Mouse (Mus musculus) G1E-ER4 (cell line): ENCODE results near the gene Prkcz. TPM values are rescaled to one million over a fixed set of nuclear protein-coding genes. Genes with fewer than 3 reads are reported as not detected.

Source experiments
- GATA1 ChIP-seq: IDR thresholded peaks from one replicate; pipeline ENCODE4 v1.8.0; 2012; ENCODE audit warnings: low read length, inconsistent platforms
- polyA plus RNA-seq: library from polyadenylated mRNA; stranded (reverse); fragments of >175 nt; gene quantifications from 2 replicates; pipeline ENCODE4 v1.2.3, GENCODE M21; 2012

The Prkcz gene
- polyA plus RNA-seq, 1 experiment, result not detected

DNA sequence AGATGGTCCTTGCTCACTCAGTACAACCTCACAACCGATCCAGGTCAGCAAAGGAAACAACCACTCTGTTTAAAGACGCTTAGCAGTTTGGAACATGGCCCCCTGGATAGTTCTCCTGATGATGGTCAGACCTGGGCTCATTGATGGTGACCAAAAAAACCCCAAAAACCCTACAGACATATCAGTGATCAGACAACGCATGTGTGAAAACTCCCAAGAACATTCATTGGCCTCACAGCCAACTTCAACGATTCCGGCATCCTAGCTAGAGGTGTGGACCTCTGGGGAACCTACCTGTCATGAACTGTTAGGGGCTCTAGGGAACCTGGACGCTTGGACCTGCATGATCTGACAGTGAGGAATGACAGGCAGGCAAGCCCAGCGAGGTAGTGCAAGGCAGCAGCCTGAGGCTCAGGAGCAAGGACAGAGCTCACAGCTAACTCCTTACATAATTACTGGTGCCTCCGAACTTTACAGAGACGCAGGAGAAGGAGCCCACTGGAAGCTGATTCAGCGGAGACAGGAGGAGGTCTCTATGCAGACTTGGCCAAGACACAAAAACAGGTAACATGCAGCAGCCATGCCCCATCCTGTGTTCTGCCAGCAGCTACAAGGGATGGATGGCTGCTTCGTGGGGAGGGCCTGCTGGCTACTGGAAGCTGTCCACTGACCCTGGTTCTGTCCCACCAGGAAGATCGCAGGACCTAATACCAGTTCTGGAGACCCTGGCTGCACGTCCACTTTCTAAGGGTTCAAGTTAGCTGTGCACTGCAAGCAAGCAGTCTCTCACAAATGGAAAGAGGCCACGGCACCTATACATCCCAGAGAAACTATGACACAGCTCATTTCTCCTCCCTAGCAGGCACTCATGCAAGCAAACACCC lies 17.5 kb downstream of the Prkcz start:
- no peak for TF ChIP-seq GATA1

DNA sequence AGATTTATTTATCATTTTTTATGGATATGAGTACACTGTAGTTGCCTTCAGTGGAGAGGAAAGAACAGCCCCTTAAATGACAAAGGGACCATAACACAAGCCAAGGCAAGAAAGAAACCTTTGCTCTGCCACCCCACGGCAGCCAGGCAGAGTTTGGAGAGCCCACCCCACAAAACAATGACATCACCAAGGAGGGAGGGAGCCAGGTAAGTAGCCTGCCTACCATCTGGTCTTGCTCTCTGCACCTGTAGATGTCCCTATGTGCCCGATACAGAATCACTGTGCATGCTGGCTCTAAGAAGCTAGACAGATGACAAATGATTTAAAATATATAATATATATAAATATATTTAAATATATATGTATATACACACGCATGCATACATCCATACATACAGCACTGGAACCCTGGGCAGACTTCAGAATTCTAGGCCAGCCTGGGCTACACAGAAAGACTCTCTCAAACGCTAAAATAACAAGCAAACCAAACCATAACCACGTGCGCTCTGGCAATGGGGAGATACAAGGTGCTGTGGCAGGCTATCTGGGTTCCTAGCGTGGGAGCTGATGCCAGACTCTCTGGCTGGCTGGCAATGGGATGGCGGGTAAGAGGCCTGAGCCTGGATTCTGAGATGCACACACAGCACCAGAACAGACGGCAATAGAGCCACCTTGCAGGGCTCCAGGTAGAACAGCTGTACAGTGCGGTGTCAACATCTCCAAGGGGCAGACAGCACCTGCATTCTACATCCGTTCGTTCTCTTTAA lies 24.7 kb downstream of the Prkcz start:
- TF ChIP-seq GATA1, result no peak

DNA sequence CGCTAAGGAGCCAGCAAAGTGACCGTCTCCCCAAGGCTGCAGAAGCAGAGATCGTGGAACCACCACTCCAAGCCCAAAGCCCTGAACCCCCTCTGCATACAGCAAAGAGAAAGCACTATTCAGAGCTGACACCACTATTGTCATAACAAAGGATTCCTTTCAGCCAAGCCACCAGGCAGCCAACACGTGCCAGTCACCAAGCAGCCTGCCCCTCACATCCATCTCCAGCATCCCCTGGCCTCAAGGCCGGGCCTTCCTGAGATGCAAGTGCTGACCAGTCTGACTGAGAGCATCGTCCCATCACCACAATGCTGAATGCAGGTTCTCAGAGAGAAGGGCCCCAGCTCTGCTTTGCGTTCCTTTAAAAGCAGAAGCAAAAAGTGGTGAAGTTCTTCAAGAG lies 28.9 kb downstream of the Prkcz start:
- TF ChIP-seq GATA1, result no peak

DNA sequence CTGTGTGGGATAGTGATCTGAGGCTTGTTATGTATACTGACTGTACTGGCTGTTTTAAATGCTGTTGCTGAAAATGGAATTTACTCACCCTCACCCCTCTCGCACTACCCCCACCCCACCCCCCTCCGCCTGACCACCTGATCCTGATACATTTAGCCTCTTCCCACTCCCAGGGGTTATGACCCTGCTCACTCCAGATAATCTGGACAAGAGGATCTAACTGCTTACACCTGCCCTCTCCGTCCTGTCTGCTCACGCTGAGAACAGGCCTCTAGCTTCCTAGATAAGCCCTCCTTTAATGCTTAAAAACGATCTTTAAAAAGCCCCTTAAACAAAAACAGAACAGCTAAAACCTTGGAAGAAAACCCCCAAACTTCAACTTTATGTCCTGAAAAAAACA lies 35.4 kb downstream of the Prkcz start:
- TF ChIP-seq GATA1, result no peak

DNA sequence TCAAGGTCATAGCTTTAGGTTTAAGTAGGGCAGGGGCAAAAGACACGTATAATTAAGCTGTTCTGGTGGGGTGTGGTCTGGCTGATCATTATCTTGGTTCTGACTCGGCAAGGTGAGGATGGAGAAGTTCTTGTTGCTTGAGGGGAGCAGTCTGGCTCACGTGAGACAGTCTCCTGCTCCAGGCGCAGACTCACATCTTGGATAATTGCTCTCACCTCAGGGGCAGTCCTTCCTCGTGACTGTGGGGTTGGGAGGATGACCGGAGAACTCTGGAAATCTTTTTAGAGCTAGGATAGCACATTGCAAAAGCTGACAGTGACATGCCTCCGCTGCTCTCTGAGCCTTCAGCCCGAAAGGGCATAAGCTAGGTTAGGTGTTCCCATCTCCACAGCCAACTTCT lies 36.6 kb downstream of the Prkcz start:
- TF ChIP-seq GATA1, result no peak

DNA sequence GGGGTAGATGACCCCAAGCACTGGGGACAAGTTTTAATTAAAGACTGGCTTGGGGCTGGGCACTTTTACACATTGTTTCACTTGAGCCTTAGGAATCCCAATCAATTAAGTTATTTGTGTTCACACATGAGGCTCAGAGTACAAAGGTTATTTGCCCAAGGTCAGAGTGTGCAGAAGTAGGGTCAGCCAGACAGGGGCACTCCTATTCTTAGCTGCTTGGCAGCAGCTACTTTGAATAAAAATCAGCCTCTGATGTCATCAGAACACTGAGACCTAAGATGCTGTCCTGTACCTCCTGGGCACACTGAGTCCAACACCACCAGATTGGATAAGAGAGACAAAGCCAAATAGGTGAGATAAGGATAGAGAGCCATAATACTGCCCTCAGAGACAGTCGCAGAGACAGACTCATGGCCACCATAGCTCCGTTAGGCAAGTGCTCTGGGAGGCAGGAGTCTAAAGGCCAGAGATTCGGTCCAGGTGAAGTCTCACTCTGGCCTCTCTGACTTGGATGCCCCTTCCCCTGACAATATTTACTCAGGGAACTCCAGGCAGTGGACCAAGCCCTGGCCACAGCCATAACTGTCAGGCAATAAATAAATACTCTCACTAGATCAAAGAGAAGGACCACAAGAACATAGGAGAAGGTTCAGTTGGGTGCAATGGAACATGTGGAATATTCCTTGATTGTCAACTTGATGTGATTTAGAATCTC lies 37.9 kb downstream of the Prkcz start:
- TF ChIP-seq GATA1, result no peak

DNA sequence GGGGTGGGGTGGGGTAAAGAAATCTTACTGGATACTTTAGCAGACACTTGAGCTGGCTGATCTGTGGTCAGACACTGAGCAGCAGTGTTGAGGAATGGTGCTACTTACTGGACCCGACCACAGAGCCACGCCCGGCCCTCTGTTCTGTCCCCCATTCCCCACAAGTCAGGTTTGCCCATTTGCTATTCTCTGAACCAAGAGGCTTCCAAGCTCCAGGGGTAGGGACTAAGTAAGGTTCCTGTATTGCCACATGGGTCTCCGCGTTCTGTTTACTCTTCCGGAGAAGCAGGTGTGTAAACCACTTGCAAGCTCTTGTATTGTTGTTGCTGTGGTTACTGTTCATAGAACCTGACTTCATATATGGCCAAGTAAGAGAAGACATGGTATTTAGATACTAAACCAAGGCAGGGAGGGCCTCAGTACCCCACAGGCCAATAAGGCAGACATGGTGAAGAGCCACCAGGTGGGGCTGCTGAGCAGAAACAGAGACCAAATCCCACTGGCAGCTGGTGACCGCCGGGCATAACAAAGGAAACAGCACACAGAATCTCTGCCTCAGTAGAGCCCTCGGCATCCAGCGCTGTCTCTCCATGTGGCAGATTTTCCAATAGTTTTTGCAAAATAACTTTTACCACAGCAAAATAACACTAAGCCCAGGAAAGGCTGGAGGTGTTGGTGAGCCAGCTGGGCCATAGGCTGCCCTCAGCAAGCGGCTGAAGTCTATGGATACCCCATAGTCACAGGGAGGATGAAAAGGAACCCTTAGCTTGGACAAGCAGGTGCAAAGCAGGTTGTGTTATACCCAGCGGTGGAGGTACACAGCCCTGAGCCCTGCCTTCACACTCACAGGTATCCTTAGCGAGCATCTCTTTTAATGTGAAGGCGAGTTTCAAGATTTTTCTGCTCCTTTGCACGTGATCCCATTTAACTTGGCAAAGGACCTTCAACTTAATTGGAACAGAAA lies 40.6 kb downstream of the Prkcz start:
- TF ChIP-seq GATA1, result no peak

DNA sequence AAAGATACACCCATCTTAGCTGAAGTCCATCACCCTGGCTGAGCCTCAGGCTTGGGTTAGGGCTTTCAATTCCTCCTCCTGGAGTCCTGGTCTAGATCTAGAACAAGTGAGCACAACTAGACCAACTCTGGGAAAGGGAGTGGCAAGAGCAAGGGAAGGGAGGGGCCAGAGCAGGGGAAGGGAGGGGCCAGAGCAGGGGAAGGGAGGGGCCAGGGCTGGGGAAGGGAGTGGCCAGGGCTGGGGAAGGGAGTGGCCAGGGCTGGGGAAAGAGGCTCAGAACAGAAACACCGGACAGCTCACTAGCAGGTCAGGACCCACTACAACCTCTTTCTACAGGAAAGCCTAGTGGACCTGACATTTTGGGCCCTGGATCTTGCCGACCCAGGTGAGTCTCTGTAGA lies 42.9 kb downstream of the Prkcz start:
- no peak for TF ChIP-seq GATA1

DNA sequence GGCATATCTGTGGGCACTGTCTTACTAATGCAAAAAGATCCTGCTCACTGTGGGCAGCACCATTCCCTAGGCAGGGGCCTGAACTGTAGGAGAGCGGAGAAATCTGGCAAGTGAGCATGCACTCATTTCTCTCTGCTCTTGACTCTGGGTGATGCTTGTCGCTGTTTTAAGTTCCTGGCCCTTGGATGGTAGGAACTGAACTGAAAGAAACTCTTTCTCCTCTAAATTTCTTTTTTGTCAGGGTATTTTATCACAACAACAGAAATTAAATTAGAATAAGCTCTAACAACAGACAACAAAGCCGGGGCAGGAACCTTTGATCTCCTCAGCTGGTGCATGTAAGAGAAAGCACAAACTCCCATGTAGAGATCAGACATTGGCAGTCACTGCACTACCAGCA lies 46.1 kb downstream of the Prkcz start:
- no peak for TF ChIP-seq GATA1

DNA sequence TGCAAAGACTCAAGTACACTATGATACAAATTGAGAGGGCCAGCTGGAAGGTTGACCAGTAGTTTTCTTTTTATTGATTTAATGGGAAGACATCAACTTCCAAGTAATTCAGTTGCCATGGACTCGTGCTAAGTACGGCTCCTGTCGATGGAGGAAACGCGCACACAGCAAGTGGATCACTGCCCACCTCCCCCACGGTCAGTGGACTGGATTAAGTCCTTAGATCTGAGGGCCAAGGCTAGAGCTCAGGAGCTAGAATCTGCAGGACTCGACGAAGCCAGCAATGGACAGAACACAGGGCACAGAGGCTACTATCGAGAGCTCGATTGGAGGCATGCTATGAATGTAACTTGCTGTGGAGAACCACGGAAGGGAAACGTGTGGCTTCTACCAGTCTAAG lies 52.5 kb downstream of the Prkcz start:
- TF ChIP-seq GATA1, result no peak

DNA sequence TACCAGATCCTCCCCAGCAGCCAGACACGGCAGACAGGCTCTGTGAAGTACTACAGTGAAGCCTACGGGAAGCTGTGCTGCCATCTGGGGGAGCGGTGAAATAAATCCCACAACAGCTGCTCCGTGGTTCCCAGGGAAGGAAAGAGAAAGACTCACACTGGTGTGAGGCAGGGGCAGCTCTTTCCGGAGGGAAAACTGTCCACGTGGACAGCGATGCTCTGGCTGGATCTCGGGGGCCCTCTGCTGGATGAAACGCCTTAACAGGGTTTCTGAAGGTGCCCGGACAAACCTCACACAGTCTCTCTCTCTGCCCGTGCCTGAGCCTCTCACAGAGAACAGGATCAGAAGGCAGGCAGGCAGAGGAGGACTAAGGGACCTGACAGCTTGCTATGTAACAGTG lies 53.1 kb downstream of the Prkcz start:
- TF ChIP-seq GATA1, result no peak

DNA sequence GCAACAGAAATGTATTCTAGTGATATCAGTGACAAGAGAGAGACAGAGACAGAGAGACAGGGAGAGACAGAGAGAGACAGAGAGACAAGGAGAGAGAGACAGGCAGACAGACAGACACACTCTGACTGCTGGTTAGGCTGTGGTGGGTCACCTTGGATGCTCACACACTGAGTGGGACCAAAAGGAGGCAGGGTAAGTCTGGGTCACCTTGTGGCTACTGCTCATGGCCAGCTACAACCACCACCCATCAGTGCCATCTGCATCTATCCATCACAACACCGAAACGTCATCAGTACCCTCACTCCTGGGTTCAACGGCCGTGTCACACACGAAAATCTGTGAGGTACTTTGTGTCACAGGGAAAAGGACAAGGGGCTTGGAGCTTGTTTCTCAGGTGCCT lies 53.6 kb downstream of the Prkcz start:
- no peak for TF ChIP-seq GATA1

DNA sequence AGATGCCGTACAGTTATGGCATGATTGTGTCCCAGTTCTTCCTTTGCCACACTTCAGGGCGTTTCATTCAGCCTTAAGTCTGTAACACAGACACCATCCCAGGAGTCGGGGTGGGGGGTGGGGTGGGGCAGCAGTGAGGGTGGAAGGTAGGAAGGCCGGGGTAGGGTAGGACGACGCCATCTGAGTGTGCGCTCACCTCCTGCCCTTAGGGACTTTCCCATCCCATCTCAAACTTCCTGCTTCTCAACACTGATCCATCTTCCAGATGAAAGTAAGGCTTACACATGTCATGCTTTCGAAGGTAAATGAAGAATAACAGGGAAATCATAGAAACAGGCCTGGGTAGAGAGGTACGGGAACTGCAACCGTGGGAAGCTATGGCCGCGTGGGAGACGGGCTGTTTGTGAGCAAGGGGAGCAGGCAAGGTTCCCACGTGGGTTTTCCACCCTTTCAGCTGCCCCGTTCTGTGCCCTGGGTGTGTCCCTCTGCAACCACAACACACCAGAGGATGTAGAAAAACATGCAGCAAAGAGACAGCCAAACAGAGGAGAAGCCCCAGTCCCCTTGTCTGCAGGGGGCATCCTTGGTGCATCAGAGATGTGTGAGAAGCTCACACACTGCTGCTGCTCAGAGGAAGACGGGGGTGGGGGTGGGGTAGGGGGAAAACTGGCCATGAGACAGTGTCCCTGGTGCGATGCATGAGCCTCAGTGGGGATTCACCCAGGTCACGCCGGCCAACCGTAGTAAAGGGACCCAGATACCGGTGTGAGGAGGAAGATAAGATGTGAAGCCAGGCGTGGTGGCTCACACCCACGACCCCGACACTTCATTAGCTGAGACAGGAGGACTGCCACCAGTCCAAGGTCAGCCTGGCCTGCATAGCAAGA lies 54.6 kb downstream of the Prkcz start:
- no peak for TF ChIP-seq GATA1

DNA sequence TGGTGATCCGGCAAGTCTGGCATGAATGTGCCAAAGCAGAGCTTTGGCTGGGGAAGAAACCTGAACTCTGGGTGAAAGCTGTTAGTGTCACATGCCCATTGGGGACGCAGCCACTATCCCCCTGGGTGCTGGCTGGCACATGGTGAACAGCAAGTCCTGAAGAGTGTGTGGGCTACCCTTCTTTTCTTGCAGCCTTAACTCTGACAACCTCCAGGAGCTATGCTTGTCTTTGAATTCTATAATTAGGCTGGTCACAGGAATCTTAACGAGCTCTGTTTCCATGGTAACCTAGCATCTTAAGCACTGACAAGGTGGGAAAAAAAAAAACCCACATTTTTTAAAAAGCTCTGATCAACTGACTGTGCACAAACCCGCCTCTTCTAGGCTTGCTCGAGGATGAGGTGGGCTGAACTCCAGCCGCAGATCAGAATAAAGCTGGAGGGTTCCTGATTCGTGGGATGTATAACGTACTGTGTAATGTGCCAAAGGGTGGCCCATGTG lies 55.6 kb downstream of the Prkcz start:
- TF ChIP-seq GATA1, result no peak
